Mouse (Mus musculus) myocyte (in vitro differentiated cells): ENCODE measurements around the gene Akt1. TPM values are rescaled to one million over a fixed set of nuclear protein-coding genes. Genes with fewer than 3 reads are reported as not detected.

Source experiments
- H3K27me3 ChIP-seq: one replicate; pipeline ENCODE4 v1.6.1; 2011; ENCODE audit not compliant: control insufficient read depth, insufficient read depth, insufficient read length
- H3K36me3 ChIP-seq: one replicate; pipeline ENCODE4 v1.6.1; 2011; ENCODE audit not compliant: control insufficient read depth, insufficient read depth
- H3K4me2 ChIP-seq: one replicate; pipeline ENCODE4 v1.6.1; 2011; ENCODE audit warnings: low read depth, control low read depth
- H3K4me3 ChIP-seq: one replicate; pipeline ENCODE4 v1.5.1; 2011; ENCODE audit warnings: mild to moderate bottlenecking, control low read depth, moderate library complexity
- H3K79me2 ChIP-seq: one replicate; pipeline ENCODE4 v1.6.1; 2011; ENCODE audit not compliant: control insufficient read depth, insufficient read depth
- H3ac ChIP-seq: one replicate; pipeline ENCODE4 v1.6.1; 2011; ENCODE audit not compliant: control insufficient read depth, insufficient read length
- CEBPB ChIP-seq: IDR thresholded peaks from 2 replicates; pipeline ENCODE4 v1.6.1; 2011; ENCODE audit warnings: mild to moderate bottlenecking, moderate library complexity; ENCODE audit not compliant: poor library complexity, insufficient read depth, severe bottlenecking
- E2F4 ChIP-seq: IDR thresholded peaks from one replicate; pipeline ENCODE4 v1.6.1; 2011; ENCODE audit warnings: mild to moderate bottlenecking, control low read depth, moderate library complexity; ENCODE audit not compliant: insufficient read depth
- MAX ChIP-seq: IDR thresholded peaks from one replicate; pipeline ENCODE4 v1.6.1; 2011; ENCODE audit warnings: low read depth, mild to moderate bottlenecking, control low read depth
- MYOD1 ChIP-seq, 3 experiments: IDR thresholded peaks; one replicate each; pipeline ENCODE4 v1.6.1; 2011; ENCODE audit warnings: control low read depth in 2 of 3, low read depth in 2 of 3, mild to moderate bottlenecking in 2 of 3, moderate library complexity in 1 of 3; ENCODE audit not compliant: insufficient read length in 2 of 3, control insufficient read depth in 1 of 3
- MYOG ChIP-seq, 3 experiments: IDR thresholded peaks; one replicate each; pipeline ENCODE4 v1.6.1; 2011; ENCODE audit warnings: control low read depth in 2 of 3, low read depth in 2 of 3, mild to moderate bottlenecking in 2 of 3; ENCODE audit not compliant: insufficient read length in 2 of 3, control insufficient read depth in 1 of 3, insufficient read depth in 1 of 3
- POLR2A ChIP-seq: IDR thresholded peaks from one replicate; pipeline ENCODE4 v1.6.1; 2011; ENCODE audit warnings: low read depth, mild to moderate bottlenecking, control low read depth, moderate library complexity; ENCODE audit not compliant: insufficient read length
- POLR2AphosphoS2 ChIP-seq: IDR thresholded peaks from one replicate; pipeline ENCODE4 v1.6.1; 2011; ENCODE audit warnings: low read depth, control low read depth; ENCODE audit not compliant: insufficient read length
- REST ChIP-seq: IDR thresholded peaks from one replicate; pipeline ENCODE4 v1.6.1; 2011; ENCODE audit warnings: mild to moderate bottlenecking, control low read depth, moderate library complexity; ENCODE audit not compliant: insufficient read depth, insufficient read length
- SRF ChIP-seq: IDR thresholded peaks from one replicate; pipeline ENCODE4 v1.6.1; 2011; ENCODE audit warnings: low read depth; ENCODE audit not compliant: control insufficient read depth, insufficient read length
- TCF12 ChIP-seq: IDR thresholded peaks from one replicate; pipeline ENCODE4 v1.6.1; 2011; ENCODE audit warnings: mild to moderate bottlenecking, control low read depth; ENCODE audit not compliant: poor library complexity, insufficient read depth, severe bottlenecking
- TCF3 ChIP-seq: IDR thresholded peaks from one replicate; pipeline ENCODE4 v1.6.1; 2011; ENCODE audit warnings: low read depth, control low read depth; ENCODE audit not compliant: insufficient read length
- USF1 ChIP-seq: IDR thresholded peaks from one replicate; pipeline ENCODE4 v1.6.1; 2011; ENCODE audit warnings: low read depth, mild to moderate bottlenecking, control low read depth, moderate library complexity
- polyA plus RNA-seq: library from polyadenylated mRNA; unstranded; fragments of >200 nt; fragmentation: generic; extraction: Trizol; gene quantifications from one replicate; pipeline ENCODE4 v1.2.1, GENCODE M21; 2012; ENCODE audit warnings: missing spikeins

Gene Akt1
- polyA plus RNA-seq, 1 experiment: 352 TPM

DNA sequence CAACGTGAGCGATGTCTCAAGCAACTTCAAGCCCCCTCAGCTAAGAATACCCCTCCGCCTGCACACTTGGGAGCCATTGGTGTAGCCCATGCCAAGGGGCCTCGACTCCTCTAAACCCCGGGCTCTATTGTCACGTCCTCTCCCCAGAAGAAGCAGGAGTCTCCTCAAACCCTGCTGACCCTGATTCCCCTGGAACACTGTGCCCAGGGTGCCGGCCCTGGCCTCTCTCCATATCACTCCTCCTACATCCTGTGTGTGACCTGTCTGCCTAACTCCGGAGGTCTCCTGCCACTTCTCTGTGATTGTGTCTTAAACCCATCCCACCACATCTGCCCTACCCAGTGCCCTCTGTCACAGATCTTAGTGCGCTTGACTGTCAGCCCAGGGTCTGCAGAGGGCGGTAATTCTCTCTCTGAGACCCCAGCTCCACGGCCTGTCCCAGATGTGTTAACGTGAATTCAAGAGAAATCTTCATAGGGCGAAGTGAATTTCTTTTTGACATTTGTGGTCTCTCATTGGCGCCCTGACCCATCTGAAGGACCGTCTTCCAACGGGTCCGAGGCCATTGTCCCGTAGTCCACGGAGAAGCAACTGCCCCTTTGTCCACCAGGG, 3.4 kb upstream of the Akt1 start:
- Histone ChIP-seq H3K4me3 (peak overlapping the region; percentile 23), H3ac (peak overlapping the region; percentile 54), H3K4me2 (peak overlapping the region; percentile 84), H3K79me2 (peaks cover 4% of the 10 kb centered on the region), H3K27me3 (no peaks in the 10 kb centered on the region), H3K36me3 (no peaks in the 10 kb centered on the region)
- no peak for TF ChIP-seq USF1
- no peak for TF ChIP-seq CEBPB
- TF ChIP-seq REST: no peak
- TF ChIP-seq SRF: no peak
- no peak for TF ChIP-seq E2F4
- TF ChIP-seq MAX: no peak
- no peak for TF ChIP-seq MYOG (IDR thresholded peaks at IDR 0.05; ENCODE audit: control insufficient read depth in 1 of 3, insufficient read depth in 1 of 3, insufficient read length in 2 of 3, low read depth in 2 of 3)
- no peak for TF ChIP-seq POLR2AphosphoS2
- TF ChIP-seq TCF12: no peak
- no peak for TF ChIP-seq MYOD1 (IDR thresholded peaks at IDR 0.05; ENCODE audit: control insufficient read depth in 1 of 3, insufficient read length in 2 of 3, low read depth in 2 of 3)
- TF ChIP-seq POLR2A: no peak
- no peak for TF ChIP-seq TCF3

DNA sequence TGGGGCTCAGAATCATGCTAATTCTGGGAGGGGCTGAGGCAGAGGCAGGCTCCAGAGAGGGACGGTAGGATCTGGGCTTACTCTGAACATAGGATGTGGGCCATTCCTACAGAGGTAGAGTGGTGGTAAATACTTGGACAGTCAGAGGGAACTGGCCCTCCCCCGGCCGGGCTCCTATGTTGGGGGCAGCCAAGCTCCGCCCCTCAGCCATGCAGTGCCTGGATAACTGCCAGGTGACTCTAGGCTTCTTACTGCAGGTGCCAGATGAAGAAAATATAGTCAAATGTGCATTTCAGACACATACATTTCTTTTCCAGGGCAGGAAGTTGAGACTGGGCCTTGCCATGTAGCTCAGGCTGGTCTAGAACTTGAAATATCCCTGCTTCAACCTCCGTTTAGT, 2.4 kb upstream of the Akt1 start:
- Histone ChIP-seq H3K36me3 (no peaks in the 10 kb centered on the region), H3K4me3 (no peak overlapping the region), H3K4me2 (no peak overlapping the region), H3K27me3 (no peaks in the 10 kb centered on the region), H3K79me2 (peaks cover 14% of the 10 kb centered on the region), H3ac (no peak overlapping the region)
- TF ChIP-seq SRF: no peak
- TF ChIP-seq E2F4: no peak
- no peak for TF ChIP-seq USF1
- TF ChIP-seq POLR2A: no peak
- no peak for TF ChIP-seq MAX
- TF ChIP-seq TCF12: no peak
- TF ChIP-seq CEBPB: no peak
- TF ChIP-seq TCF3: no peak
- TF ChIP-seq MYOG (IDR thresholded peaks at IDR 0.05; ENCODE audit: control insufficient read depth in 1 of 3, insufficient read depth in 1 of 3, insufficient read length in 2 of 3, low read depth in 2 of 3): no peak
- no peak for TF ChIP-seq MYOD1 (IDR thresholded peaks at IDR 0.05; ENCODE audit: control insufficient read depth in 1 of 3, insufficient read length in 2 of 3, low read depth in 2 of 3)
- no peak for TF ChIP-seq REST
- no peak for TF ChIP-seq POLR2AphosphoS2

DNA sequence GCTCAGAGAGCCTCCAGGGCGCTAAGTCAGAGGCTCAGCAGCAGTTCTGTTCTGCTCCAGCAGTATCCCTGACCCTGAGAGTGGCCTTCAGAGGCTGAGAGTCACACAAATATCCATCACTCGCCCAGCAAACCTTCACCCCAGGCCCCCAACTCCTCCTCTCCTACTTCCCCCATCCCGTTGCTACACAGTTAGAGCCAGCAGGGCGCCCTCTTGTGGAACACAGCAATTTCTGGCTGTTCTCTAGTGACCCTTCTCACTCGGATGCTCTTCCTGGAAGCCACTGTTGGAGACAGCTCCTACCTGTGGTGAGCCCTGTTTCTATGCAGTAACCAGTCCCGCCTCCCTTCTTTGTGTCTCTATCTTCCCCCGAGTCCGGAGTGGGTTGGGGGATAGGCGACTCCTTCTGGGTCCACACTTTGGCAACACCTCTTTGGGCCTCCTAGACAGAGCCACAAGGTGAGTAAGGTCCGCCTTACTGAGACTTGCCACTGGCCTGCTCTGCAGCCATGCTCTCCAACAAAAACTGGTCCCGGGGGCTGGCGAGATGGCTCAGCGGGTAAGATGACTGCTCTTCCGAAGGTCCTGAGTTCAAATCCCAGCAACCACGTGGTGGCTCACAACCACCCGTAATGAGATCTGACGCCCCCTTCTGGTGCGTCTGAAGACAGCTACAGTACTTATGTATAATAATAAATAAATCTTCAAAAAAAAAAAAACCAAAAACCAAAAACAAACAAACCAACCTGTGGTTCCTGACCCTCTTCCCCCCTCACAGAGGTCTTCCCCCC, 756 bp upstream of the Akt1 start:
- peak; percentile 30 for TF ChIP-seq POLR2A
- TF ChIP-seq MAX: no peak
- Histone ChIP-seq H3K36me3 (peaks cover 6% of the 10 kb centered on the region), H3K27me3 (no peaks in the 10 kb centered on the region), H3K79me2 (peaks cover 29% of the 10 kb centered on the region), H3ac (no peak overlapping the region), H3K4me3 (peak overlapping the region; percentile 60), H3K4me2 (peak overlapping the region; percentile 88)

DNA sequence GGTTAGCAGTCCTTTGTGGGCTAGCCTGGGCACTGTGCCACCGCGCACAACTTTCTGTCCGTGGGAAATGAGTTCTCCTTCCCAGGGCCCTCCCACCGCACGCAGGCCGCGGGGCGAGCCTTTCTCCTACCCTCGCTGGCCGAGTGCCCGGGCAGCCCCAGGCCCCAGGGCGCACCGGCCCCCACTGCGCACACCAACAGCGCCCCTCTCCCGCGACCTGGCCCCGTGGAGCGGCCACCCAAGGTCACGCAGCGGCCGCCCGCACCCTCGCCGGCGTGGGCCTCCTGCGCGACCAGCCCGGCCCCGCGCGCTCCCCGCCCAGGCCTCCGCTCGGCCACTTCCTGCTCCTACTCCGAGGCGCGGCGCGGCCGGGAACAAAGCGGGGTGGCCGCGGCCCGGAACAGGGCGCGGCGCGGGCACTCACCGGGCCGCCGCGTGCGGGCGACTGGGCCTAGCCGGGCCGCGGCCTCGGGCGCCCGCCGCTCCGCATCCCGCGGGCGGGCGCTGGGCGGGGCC, 1.1 kb downstream of the Akt1 start:
- Histone ChIP-seq H3K4me3 (peak overlapping the region; percentile 60), H3K36me3 (peaks cover 13% of the 10 kb centered on the region), H3K4me2 (peak overlapping the region; percentile 66), H3K79me2 (peaks cover 47% of the 10 kb centered on the region), H3ac (peak overlapping the region; percentile 95), H3K27me3 (no peaks in the 10 kb centered on the region)
- TF ChIP-seq REST (no peak), E2F4 (no peak), MAX (no peak), POLR2AphosphoS2 (peak; percentile 23), TCF12 (no peak), CEBPB (no peak)
